7 mouse cellular contexts compared by ENCODE assay signal in the genomic region with DNA sequence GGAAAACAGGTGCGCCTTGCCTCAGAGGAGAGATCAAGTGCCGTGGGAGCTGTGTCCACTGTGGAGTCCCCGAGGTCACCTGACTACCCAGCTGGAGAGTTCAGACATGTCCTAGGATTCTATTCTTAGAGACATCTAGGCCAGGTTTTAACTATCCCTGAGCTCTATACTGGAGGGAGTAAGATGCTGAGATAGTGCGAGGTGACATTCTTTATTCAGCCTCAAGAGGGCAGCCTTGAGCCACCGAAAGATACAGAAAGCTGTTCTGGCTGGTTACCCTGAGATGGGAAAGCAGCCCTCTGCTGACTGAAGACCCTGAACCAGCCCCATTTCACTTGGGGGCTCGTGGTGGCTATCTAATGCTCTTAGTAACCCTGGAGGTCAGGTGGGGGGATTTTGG. TPM values are rescaled to one million over a fixed set of nuclear protein-coding genes. Genes with fewer than 3 reads are reported as not detected.
DNase-seq lines count a peak whose midpoint lies in the region; ATAC-seq and TF ChIP-seq lines count a peak whose summit lies in the region.

No protein-coding gene starts in this region.

- peak; percentile 58 for DNase-seq in WW6 (ENCODE audit: low read depth, low spot score)
- DNase-seq in cerebellum, adult 11-12 months, result peak; percentile 28
- DNase-seq in hindbrain, embryonic 11.5 days (ENCODE audit: low spot score), result peak; percentile 91
- peak; percentile 85 for DNase-seq in layer of hippocampus, adult 9-10 months (ENCODE audit: low spot score)
- DNase-seq in lung, embryonic 14.5 days, result peak; percentile 92
- peak; percentile 69 for DNase-seq in retina, postnatal 7 days (ENCODE audit: low read depth, low spot score)

- no peaks in the 10 kb centered on the region for H3K9me3 ChIP-seq in forebrain, embryonic 15.5 days
- H3K9me3 ChIP-seq in hindbrain, embryonic 11.5 days (ENCODE audit: control insufficient read depth, low read length), result no peaks in the 10 kb centered on the region
- no peaks in the 10 kb centered on the region for H3K9me3 ChIP-seq in lung, embryonic 14.5 days (ENCODE audit: low read depth, low read length)

- H3K36me3 ChIP-seq in forebrain, embryonic 15.5 days, result no peaks in the 10 kb centered on the region
- no peaks in the 10 kb centered on the region for H3K36me3 ChIP-seq in hindbrain, embryonic 11.5 days (ENCODE audit: control insufficient read depth, insufficient read depth, low read length)
- H3K36me3 ChIP-seq in lung, embryonic 14.5 days (ENCODE audit: insufficient read depth), result no peaks in the 10 kb centered on the region

- WGBS in forebrain, embryonic 15.5 days, result 9% methylated on average over 6 of the region's 6 CpGs
- 4% methylated on average over 6 of the region's 6 CpGs for WGBS in hindbrain, embryonic 11.5 days
- 8% methylated on average over 6 of the region's 6 CpGs for WGBS in lung, embryonic 14.5 days

- H3K9ac ChIP-seq in forebrain, embryonic 15.5 days (replicated peaks), result no peak overlapping the region
- H3K9ac ChIP-seq in hindbrain, embryonic 11.5 days (ENCODE audit: low read depth, low read length), result no peak overlapping the region
- H3K9ac ChIP-seq in lung, embryonic 14.5 days, result no peak overlapping the region

- no peak overlapping the region for H3K4me2 ChIP-seq in forebrain, embryonic 15.5 days (replicated peaks)
- H3K4me2 ChIP-seq in hindbrain, embryonic 11.5 days (replicated peaks; ENCODE audit: low read depth, low read length), result no peak overlapping the region
- peak overlapping the region; percentile 12; the same call in 1 of the 2 replicates for H3K4me2 ChIP-seq in lung, embryonic 14.5 days

- no peak overlapping the region for H3K4me3 ChIP-seq in forebrain, embryonic 15.5 days
- H3K4me3 ChIP-seq in hindbrain, embryonic 11.5 days (ENCODE audit: low read depth, low read length), result no peak overlapping the region
- no peak overlapping the region for H3K4me3 ChIP-seq in lung, embryonic 14.5 days (ENCODE audit: low read depth, low read length)

- TF ChIP-seq CTCF in lung, embryonic 14.5 days (IDR thresholded peaks at IDR 0.05; ENCODE audit: low read depth), result peak; percentile 90

- no peaks in the 10 kb centered on the region for H3K27me3 ChIP-seq in forebrain, embryonic 15.5 days
- H3K27me3 ChIP-seq in hindbrain, embryonic 11.5 days (ENCODE audit: control insufficient read depth, insufficient read depth, low read length), result peaks cover 2% of the 10 kb centered on the region
- no peaks in the 10 kb centered on the region for H3K27me3 ChIP-seq in lung, embryonic 14.5 days (ENCODE audit: insufficient read depth, low read length)

- H3K4me1 ChIP-seq in forebrain, embryonic 15.5 days, result no peaks in the 10 kb centered on the region
- peaks cover 2% of the 10 kb centered on the region; the same call in 1 of the 2 replicates for H3K4me1 ChIP-seq in hindbrain, embryonic 11.5 days (replicated peaks; ENCODE audit: control insufficient read depth, insufficient read depth, low read length)
- 0 out of 2 replicates have a peak, but pooled peaks cover 3% of the 10 kb centered on the region for H3K4me1 ChIP-seq in lung, embryonic 14.5 days (ENCODE audit: insufficient read depth)

- ATAC-seq in forebrain, embryonic 15.5 days (replicated peaks), result peak; percentile 88
- ATAC-seq in hindbrain, embryonic 11.5 days (ENCODE audit: low FRiP score), result peak; percentile 76
- ATAC-seq in lung, embryonic 14.5 days (ENCODE audit: insufficient read depth), result peak; percentile 45

- H3K27ac ChIP-seq in forebrain, embryonic 15.5 days (replicated peaks), result no peak overlapping the region
- no peak overlapping the region for H3K27ac ChIP-seq in hindbrain, embryonic 11.5 days (ENCODE audit: low read depth, low read length)
- H3K27ac ChIP-seq in lung, embryonic 14.5 days (ENCODE audit: low read depth), result no peak overlapping the region

RNA-seq across cellular contexts. Expression of a gene that starts 7.1 kb away (rescaled TPM):
- 0.20 TPM in 1 of 2 replicates, not detected in the other for polyA plus RNA-seq in forebrain, embryonic 15.5 days (2015; fragmentation: Nextera tagmentation; extraction: Ambion mirVana)
- not detected in 2 replicates for polyA plus RNA-seq in hindbrain, embryonic 11.5 days (2014; fragmentation: Nextera tagmentation; extraction: Ambion mirVana)
- not detected in 2 replicates for polyA plus RNA-seq in lung, embryonic 14.5 days (2014; fragmentation: Nextera tagmentation; extraction: Ambion mirVana)

RNA-seq across cellular contexts. Expression of a gene that starts 27.4 kb away (rescaled TPM):
- polyA plus RNA-seq in forebrain, embryonic 15.5 days (2015; fragmentation: Nextera tagmentation; extraction: Ambion mirVana), result 0.60 and 0.63 TPM in 2 replicates
- polyA plus RNA-seq in hindbrain, embryonic 11.5 days (2014; fragmentation: Nextera tagmentation; extraction: Ambion mirVana), result 2.5 and 2.9 TPM in 2 replicates
- 15.4 and 16.2 TPM in 2 replicates for polyA plus RNA-seq in lung, embryonic 14.5 days (2014; fragmentation: Nextera tagmentation; extraction: Ambion mirVana)

Comparison
In these comparisons a context has a peak if more than half of its experiments do, and no peak if none do; other contexts are left out.
1. DNase-seq: peak in every context shown above with its lines; median percentile 92 in lung, embryonic 14.5 days; 91 in hindbrain, embryonic 11.5 days; 85 in layer of hippocampus, adult 9-10 months; 69 in retina, postnatal 7 days; 58 in WW6; 28 in cerebellum, adult 11-12 months.